Mouse (Mus musculus) WW6 (cell line): Measurements from ENCODE around the gene Rbl1.
"Not testable (repeated sequence)": the region's sequence is repeated elsewhere in the genome, so short reads cannot be mapped to it uniquely, and the experiment has no call there.

Source experiments
- DNase-seq: peaks from one replicate; pipeline ENCODE4 v3.0.0-alpha.2; 2013; ENCODE audit warnings: low read depth, low spot score

Rbl1 gene

DNA sequence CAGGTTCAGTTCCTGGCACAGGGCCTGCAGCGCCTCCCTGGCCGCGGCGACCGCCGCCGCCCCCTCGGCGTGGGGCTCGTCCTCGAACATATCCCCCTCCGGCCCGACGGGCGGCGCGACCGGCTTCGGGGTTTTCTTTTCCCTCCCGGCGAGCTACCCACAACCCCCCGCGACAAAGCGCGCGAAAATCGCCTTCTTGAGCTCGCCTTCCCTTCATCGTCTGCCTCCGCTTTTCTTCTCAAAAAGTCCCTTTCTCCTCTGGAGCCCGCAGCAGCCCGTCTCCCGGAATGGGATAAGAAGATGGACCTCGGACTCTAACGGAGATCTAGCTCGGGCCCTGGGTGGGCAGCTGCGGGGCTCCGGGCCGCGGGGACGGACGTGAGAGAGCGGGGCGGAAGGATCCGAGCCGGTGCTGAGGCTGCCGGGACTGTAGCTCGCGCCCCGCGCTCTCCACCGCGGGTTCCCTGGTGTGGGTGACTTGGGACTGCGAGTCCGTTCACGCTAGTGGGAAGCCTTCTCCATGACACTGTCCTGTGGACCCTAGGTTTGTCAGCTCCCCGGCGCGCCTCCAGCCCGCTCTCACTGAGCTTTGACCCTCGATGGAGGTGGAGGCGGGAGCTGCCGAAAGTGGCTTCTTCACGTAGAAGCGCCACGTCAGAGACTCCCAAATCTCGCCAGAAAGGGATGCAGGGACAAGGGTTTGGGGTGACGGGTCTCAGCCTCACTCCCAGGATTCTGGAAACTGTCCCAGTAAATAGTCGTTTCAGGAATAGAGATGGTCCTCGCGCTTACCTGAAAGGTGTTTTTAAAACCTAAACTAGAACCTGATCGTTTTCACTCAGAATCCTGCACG is at the start of gene Rbl1:
Rbl1 (minus strand) TSS at position 169 of the 853 bp plus-strand sequence.
- peak; percentile 84 for DNase-seq

DNA sequence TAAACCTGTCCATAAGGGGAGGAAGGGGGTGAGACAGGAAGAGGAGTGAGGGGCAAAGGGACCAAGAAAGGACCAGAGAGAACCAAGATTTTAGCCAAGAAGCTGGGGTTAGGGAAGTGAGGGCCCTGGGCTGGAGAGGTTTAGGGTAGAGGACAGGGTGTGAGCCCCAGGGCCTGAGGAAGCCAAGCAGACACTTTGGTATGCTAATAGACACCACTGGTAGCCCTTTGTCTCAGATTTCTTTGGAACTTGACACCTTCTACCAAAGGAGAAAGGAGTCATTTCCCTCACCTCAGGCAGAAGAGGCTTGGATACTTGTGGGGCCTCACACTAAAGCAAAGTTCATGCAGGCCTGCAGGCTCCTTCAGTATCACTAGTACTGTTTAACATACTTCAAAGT is 43.8 kb upstream of the Rbl1 start:
- peak; percentile 56 for DNase-seq

DNA sequence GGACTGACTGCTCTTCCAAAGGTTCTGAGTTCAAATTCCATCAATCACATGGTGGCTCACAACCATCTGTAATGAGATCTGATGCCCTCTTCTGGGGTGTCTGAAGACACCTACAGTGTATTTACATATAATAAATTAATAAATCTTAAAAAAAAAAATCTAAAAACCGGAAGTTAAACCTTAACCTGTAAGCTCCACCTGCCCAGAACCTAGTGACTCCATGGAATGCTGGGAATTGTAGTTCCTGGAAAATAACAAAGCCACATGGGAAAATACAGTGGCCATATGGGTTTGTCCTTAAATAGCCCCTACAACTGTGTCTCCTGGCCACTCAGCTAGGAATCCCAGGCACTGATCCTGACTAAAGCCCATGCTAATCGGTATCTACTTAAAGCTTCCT is 41.3 kb upstream of the Rbl1 start:
- no peak for DNase-seq

DNA sequence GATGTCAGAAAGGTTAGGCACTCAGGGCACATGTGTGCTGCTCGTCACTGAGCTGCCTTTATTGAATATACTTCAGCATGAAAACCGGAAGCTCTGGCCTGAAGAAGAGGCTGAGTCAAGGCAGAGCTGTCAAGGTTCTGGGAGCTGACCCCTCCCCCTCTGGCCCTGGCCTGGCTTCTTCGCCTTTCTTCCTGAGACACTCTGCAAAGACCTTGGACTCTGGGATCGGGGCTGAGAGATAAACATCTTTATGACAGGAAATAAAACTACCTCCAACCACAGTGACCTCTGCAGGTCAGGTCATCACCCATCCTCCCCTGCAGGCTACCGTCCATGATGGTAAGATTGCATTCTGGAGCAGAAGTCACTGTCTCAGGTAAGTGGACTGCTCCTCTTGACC is 40.7 kb upstream of the Rbl1 start:
- DNase-seq, result no peak

DNA sequence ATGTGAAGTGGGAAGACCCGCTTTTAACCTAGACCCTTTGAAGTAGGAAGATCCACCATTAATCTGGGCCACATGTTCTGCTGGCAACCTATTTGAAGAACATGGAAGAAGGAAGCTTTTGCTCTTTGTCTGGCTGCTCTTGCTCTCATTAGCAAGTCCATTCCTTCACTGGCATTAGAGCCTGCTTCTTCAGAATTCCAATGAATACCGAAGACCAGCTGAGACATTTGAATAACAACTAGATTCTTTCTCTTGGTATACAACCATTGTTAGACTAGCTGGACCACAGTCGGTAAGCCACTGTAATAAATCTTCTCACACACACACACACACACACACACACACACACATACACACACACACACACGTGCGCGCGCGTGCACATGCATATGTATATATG is 31.6 kb upstream of the Rbl1 start:
- no peak for DNase-seq

DNA sequence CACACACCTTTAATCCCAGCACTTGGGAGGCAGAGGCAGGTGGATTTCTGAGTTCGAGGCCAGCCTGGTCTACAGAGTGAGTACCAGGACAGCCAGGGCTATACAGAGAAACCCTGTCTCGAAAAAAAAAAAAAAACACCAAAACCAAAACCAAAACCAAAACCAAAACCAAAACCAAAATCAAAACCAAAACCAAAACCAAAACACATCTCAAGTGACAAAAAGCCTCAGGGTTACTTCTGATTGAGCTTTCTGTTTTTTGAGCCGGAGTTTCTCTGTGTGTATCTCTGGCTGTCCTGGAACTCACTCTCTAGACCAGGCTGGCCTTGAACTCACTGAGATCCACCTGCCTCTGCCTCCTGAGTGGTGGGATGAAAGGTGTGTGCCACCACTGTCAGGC is 17.6 kb upstream of the Rbl1 start:
- DNase-seq, result not testable (repeated sequence)

DNA sequence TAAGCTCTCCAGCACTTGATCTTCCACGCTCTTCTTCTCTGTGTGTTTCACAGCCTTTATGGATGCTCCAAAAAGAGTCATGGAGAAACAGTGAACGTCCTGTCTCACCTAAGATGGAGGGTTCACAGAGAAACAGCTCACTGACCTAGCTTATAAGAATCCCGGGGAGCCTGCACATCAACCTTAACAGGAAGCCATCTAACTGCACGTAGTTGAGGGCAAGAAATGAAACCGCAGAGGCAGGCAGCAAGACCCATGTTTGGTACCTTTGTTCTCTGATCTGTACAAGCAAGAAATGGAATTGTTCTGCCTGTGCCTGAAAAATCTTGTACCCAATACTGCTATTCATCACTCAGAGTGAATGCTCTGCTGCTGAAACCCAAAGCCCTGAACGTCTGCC is 15.8 kb upstream of the Rbl1 start:
- no peak for DNase-seq

DNA sequence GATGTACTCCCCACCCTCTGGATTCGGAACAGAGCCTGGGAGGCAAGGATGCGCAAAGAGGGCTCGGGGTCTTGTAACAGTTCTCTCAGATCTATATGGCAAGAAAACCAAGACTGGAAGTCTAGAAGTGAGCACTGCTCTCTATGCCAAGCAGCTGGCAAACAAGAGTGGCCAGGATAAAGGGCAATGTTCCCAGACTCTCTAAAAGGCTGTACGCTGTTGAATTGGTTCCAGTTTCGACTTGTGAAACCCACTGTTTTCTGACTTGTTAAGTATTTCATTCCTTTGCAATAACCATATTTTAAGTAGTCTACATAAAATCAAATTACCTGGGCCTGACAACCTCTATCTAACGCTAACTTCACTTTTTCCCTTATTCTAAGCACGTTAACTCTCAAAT is 7.4 kb upstream of the Rbl1 start:
- DNase-seq, result no peak

DNA sequence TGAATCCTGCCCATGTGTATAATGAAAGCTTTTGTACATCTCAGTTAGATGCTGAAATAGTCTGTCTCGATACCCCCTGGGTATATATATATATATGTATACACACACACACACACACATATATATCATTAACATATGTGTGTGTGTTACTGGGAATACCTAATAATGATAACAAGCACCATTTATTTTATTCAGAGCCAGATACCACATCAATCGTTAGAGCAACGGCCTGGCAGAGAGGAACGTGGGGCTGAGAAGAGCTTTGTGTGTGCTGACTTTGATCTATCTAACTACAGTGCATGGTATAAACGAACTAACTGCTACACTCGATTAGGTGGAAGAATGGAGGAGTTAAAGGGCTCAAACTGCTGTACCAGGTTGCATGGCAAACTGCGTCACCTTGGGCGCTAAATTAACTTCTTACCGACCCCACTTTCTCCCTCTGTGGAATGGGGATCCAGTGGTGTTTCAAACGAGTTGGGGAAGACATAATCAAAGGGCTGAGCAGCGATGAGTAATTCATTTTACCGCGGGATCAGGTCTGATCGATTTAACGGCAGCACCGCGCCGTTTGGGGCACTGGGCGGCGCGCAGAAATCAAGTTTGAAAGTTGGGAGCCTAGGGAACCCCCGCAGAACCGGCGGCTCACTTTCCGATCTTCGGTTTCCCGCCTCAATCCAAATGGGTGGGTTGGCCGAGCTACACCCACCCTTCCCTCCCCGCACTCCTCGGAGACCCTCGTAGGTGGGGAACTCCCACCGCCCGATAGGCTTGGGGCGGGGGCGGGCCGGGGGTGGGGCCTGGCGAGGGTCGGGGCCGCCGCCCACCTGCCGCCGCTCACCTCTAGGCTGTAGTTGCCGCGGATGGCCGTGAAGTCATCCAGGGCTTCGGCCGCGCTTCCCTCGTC is 622 bp downstream of the Rbl1 start:
- DNase-seq, result no peak

DNA sequence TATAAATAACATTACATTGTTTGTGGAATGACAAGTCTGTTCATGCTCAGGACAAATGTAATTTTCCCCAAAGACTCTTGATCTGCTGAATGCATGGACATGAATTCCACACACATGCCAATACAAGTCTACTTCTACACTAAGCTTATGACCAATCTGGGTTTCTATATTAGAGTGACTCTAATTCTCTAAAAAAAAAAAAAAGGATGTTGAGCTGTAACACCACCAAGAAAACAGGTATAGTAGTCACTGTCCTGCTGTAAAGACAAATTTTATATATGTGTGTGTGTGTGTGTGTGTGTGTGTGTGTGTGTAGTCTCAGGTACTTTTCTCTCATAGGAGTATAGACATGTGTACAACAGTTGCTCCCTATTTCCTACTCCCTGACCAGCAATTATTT is 1.3 kb downstream of the Rbl1 start:
- DNase-seq, result no peak

DNA sequence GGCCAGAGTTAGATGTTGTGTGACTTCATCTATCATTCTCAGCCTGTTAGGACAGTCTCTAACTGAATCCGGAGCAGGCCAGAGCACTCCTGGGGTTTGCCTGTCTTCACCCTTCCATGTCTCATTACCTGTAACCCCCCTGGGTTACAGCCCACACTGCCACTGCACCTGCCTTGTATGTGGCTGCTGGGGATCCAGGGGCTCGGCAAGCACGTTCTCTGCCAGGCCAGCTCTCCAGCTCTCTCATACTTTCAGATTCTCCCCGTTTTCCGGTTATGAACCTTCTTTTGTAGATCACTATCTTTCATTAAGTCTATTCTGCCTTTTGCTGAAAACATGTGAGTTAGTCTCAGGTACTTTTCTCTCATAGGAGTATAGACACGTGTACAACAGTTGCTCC is 2.0 kb downstream of the Rbl1 start:
- DNase-seq, result no peak

DNA sequence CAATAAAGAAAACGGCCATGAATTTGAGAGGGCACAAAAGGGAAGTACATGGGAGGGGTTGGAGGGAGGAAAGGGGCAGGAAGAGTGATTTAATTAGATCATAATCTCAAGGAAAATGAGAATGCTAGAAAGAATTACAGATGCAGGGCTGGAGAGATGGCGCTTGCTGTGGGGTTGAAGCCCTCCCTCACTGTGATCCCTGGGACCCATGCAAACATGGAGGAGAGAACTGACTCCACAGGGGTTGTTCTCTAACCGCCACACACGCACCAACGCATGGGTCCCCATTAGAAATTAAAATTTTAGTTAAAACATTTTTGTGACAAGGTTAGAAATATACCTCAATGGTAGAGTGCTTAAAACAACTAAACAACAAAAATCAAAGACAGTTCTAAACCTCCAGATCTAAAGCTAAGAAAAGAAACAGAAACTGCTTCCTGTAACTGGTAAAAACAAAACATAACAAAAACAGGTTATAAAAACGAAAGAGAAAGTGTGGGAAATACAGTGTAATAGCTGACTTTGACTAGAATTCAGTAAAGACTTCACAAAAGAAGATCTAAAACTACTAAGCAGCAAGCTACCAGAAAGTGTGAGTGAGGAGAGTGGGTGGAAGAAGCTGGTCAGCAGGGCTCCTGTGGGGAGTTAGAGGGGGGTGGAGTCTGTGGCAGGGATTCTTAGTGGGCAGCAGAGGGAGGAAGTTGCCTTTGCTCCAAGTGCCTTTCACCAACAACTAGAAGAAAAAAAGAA is 3.1 kb downstream of the Rbl1 start:
- no peak for DNase-seq

DNA sequence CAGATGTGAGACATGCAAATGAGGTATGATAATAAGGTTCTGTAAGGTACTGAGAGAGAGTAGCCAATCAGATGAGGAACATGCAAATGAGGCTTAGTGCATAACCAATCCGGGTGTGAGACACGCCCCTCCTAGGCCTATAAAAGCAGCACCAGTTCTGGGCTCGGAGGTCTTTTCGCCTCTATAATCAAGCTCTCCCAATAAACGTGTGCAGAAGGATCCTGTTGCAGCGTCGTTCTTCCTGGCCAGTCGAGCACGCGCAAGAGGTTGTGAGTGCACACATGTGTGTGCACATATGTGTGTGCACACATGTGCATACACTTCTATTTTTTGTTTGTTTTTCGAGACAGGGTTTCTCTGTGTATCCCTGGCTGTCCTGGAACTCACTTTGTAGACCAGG is 5.9 kb downstream of the Rbl1 start:
- not testable (repeated sequence) for DNase-seq

DNA sequence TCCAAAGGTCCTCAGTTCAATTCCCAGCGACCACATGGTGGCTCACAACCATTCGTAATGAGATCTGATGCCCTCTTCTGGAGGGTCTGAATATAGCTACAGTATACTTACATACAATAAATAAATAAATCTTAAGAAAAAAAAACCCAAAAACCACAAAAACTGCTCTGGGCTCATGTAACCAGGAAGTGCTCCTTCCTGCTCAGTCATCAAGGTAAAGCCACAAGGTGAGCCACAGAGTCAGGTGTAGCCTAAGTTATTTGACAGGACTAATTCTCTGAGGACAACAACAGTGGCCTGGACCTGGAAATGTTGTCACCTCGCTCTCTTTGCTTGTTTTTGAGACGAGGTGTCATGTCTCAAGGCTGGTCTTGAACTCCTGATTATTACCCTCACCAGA is 13.7 kb downstream of the Rbl1 start:
- DNase-seq, result no peak

DNA sequence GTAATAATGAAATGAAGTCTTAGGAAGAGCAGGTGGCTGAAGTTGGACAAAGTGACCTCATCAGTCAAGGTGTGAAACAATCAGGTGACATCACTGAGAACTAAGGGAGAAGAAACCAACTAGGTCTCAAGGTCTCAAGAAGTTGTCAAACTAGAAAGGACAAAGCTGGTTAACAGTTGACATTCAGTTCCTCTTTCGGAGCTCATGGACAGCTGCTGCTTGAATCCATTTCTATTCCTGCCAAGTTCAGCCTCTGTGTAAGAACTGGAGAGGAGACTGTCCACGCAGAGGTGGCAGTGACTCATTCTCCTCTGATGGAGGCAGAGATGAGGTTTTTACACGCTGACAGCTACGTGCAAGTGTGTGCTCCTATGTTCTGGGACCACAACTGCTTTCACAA is 17.1 kb downstream of the Rbl1 start:
- no peak for DNase-seq

DNA sequence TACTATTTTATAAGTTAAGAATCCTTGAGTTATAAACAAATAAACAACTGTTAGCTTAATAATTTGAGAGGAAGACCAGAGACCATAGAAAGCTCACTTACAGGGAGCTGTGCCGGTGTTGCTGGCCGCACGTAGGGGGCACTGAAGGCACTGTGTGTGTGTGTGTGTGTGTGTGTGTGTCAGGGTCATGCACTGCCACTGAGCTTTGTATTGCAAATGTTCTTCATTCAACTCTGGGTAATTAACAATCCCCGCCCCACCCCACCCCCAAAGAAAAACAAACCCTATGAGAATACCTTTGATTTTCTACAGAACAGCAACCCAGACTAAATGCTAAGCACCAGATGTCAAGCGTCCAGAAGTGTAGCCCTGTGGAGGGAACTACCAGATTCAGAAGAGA is 17.8 kb downstream of the Rbl1 start:
- DNase-seq, result no peak

DNA sequence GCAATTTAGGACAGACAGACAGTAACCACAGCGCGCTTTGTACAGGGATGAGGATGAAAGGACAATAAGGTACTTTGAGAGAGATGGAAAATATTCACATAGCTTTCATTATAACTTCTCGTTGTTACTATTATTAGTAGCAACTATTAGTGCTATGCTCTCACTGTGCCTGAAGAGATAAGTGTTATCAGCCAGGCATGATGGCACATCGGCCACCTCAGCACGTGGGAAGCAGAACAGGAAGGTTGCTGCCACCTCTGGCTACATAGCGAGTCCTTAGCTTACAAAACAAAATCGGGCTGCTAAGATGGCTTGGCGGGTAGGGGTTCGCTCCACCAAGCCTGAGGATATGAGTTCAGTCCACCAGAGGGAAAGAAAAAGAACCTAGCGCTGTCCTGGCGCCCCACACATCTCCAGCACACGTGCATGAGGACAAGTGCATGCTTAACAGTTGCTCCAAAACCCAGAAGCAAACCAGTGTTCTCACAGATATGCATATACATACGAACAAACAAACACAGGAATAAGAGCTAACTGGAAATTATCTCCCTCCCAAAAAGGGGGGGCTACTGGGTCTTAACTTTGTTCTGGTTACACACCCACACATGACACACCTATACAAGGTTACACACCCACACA is 19.2 kb downstream of the Rbl1 start:
- DNase-seq, result no peak

DNA sequence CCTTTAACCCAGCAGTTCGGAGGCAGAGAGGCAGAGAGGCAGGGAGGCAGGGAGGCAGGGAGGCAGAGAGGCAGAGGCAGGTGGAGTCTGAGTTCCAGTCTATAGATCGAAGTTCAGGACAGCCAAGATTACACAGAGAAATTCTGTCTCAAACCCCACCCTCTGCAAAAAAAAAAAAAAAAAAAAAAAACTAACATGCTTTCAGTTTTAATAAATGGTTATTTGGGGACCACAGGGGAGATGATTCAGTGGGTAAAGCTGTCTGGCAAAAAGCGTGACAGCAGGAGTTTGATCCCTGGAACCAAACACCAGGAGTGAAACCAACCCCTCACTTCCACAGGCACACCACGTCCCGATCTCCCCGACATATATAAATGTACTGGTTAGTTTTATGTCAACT is 26.2 kb downstream of the Rbl1 start:
- DNase-seq, result no peak

DNA sequence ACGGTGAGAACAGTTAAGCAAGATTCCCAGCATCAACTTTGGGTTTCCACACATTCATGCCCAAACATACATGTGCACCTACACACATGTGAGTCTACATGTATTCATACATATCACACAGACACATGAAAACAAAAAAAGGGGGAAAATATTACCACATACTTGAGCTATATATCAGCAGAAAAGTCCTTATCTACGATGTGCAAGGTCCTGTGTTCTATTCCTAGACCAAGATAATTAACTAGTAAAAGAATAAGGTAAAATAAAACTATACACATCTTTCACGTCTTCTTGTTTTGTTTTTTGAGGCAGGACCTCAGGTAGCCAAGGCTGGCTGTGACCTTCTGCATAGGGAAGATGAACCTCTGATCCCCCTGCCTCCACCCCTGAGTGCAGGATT is 28.1 kb downstream of the Rbl1 start:
- no peak for DNase-seq

DNA sequence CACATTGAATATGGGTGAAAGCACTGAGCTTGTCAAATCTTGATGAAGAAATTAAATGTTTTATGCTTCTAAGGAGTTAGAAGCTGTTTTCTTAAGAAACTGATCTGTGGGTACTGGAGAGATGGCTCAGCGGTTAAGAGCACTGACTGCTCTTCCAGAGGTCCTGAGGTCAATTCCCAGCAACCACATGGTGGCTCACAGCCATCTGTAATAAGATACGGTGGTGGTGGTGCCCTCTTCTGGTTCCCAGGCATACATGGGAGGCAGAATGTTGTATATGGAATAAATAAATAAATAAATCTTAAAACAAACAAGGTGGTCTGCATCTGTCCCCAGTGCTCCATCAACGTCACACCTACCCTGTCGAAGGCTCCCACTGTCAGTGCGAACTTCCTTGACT is 29.9 kb downstream of the Rbl1 start:
- DNase-seq, result no peak

DNA sequence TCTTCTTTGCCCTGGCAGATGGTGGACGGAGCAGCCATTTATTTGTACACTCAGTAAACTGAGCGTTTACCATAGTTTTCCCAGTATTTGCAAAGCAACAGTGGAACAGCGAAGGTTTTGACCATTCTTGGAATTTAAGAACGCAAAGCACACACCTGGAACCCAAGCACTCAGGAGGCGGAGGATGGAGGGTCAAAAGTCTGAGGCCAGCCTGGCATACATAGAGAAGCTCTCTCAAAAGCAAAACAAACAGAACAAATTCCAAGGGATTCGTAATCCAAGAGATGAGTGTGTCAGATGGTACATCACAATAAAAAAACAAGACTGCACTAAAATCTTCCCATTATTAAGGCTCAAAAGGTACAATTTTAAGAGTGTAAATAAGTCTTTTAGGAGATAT is 30.8 kb downstream of the Rbl1 start:
- DNase-seq, result no peak

DNA sequence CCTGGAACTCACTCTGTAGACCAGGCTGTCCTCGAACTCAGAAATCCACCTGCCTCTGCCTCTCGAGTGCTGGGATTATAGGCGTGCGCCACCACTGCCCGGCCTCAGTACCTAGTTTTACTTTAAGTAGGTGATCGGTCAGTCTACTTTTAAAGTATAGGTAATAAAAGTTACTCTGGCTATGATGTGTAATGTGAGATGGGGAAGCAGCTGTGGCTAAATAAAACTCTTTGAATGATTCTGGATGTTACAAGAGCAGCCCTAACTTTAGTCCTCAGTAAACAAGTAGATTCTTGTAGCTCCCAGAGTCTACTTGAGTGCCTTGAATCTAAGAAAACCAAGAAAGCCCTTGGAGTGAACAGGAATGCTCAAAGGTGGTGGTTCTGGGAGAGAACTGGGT is 31.4 kb downstream of the Rbl1 start:
- no peak for DNase-seq
